Mouse (Mus musculus) skeletal muscle tissue, postnatal 0 days (tissue): ENCODE measurements around the gene Dnajc27. TPM values are rescaled to one million over a fixed set of nuclear protein-coding genes. Genes with fewer than 3 reads are reported as not detected.

Experiments
- polyA plus RNA-seq: library from polyadenylated mRNA; unstranded; fragments of >200 nt; fragmentation: Nextera tagmentation; extraction: Ambion mirVana; gene quantifications from 2 replicates; pipeline ENCODE4 v1.2.1, GENCODE M21; 2015

Dnajc27 gene
- 4.6 and 5.2 TPM in 2 replicates for polyA plus RNA-seq

GRCm38 (mm10) chr12:4082132-4083001 is at the start of gene Dnajc27:
Dnajc27 (plus strand) TSS chr12:4082583.

GRCm38 (mm10) chr12:4038061-4039041 is 44.0 kb upstream of the Dnajc27 start, which contains the start of gene Efr3b:
Efr3b (minus strand) TSS chr12:4038915.

GRCm38 (mm10) chr12:4132941-4133846 is 50.8 kb downstream of the Dnajc27 start, which contains the start of gene Adcy3:
Adcy3 (plus strand) TSS chr12:4133103.

Other genes with a start within 250 kb of the Dnajc27 start
- gene Pomc, start 127.6 kb upstream of the Dnajc27 start, polyA plus RNA-seq = 1.7 and 2.1 TPM in 2 replicates
- gene Efr3b, start 43.7 kb upstream of the Dnajc27 start, polyA plus RNA-seq = 1.5 and 1.7 TPM in 2 replicates
- 2.1 and 3.0 TPM in 2 replicates for gene Adcy3, start 50.5 kb downstream of the Dnajc27 start, polyA plus RNA-seq
- 4.6 and 5.2 TPM in 2 replicates for gene Ptrhd1, start 151.4 kb downstream of the Dnajc27 start, polyA plus RNA-seq
- 2.5 and 3.2 TPM in 2 replicates for gene Cenpo, start 151.7 kb downstream of the Dnajc27 start, polyA plus RNA-seq